Mouse (Mus musculus) intestine, embryonic 14.5 days (tissue): Measurements from ENCODE around the gene Fgf15. TPM values are rescaled to one million over a fixed set of nuclear protein-coding genes. Genes with fewer than 3 reads are reported as not detected.

Experiments
- ATAC-seq: fragments of 200-750 bp; cut with Nextera tagmentation; replicated peaks from 2 replicates; pipeline ENCODE4 v1.8.0; 2017; ENCODE audit warnings: low read depth, moderate number of reproducible peaks, moderate TSS enrichment, moderate library complexity; ENCODE audit not compliant: low FRiP score, low TSS enrichment
- DNase-seq: peaks from one replicate; pipeline ENCODE4 v3.0.0-alpha.2; 2018; ENCODE audit warnings: low spot score
- H3K27ac ChIP-seq: fragments of 300-500 bp; sonication (generic); 2 replicates; pipeline ENCODE4 v1.5.1; 2014; ENCODE audit warnings: low read depth, mild to moderate bottlenecking, control low read depth
- H3K27me3 ChIP-seq: fragments of 300-500 bp; sonication (generic); replicated peaks from 2 replicates; pipeline ENCODE4 v1.6.1; 2014; ENCODE audit warnings: low read length, control low read depth; ENCODE audit not compliant: control insufficient read depth, insufficient read depth
- H3K36me3 ChIP-seq: fragments of 300-500 bp; sonication (generic); 2 replicates; pipeline ENCODE4 v1.6.1; 2014; ENCODE audit warnings: low read length, control low read depth; ENCODE audit not compliant: control insufficient read depth, insufficient read depth
- H3K4me1 ChIP-seq: fragments of 300-500 bp; sonication (generic); replicated peaks from 2 replicates; pipeline ENCODE4 v1.6.1; 2014; ENCODE audit warnings: low read length, control low read depth, mixed read lengths; ENCODE audit not compliant: control insufficient read depth, insufficient read depth
- H3K4me2 ChIP-seq: fragments of 300-500 bp; sonication (generic); 2 replicates; pipeline ENCODE4 v1.6.1; 2014; ENCODE audit warnings: low read length
- H3K4me3 ChIP-seq: fragments of 300-500 bp; sonication (generic); 2 replicates; pipeline ENCODE4 v1.5.1; 2014; ENCODE audit warnings: low read depth, low read length, control low read depth, mixed read lengths
- H3K9ac ChIP-seq: fragments of 300-500 bp; sonication (generic); 2 replicates; pipeline ENCODE4 v1.6.1; 2014; ENCODE audit warnings: mild to moderate bottlenecking, low read length
- H3K9me3 ChIP-seq: fragments of 300-500 bp; sonication (generic); 2 replicates; pipeline ENCODE4 v1.6.1; 2016; ENCODE audit warnings: low read length, control low read depth; ENCODE audit not compliant: control insufficient read depth
- WGBS: fragments of 180-500 bp; shearing (Covaris S2); extraction: QIAGEN DNeasy Blood & Tissue Kit; methylation state at CpG from one replicate; pipeline ENCODE4 v1.1.7; 2014; 5-methylcytosine and 5-hydroxymethylcytosine counted together
- polyA plus RNA-seq: library from polyadenylated mRNA; unstranded; fragments of >200 nt; fragmentation: Nextera tagmentation; extraction: Ambion mirVana; gene quantifications from 2 replicates; pipeline ENCODE4 v1.2.1, GENCODE M21; 2014

Gene Fgf15
- polyA plus RNA-seq, 1 experiment from 2014 or later = not detected

DNA sequence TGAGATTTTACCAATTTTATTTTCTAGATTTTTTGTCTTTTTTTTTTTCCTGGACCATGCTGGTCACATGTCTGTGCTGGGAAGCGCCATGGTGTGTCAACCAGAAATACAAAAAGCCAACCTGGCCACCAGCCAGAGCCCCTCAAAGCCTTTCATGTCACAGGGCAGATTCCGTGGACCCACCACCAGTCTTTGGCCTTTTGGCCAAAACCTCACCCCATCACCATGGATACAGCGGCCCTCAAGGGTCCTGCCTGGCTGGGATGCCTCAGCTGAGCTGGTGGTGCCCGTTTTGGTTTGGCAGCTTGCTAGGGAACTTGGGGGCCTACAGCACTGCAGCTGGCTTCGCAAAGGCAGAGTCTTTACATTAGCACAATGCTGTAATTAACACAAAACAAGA lies 33.6 kb downstream of the Fgf15 start:
- peaks cover 25% of the 10 kb centered on the region for H3K36me3 ChIP-seq
- no peak overlapping the region for H3K4me3 ChIP-seq

DNA sequence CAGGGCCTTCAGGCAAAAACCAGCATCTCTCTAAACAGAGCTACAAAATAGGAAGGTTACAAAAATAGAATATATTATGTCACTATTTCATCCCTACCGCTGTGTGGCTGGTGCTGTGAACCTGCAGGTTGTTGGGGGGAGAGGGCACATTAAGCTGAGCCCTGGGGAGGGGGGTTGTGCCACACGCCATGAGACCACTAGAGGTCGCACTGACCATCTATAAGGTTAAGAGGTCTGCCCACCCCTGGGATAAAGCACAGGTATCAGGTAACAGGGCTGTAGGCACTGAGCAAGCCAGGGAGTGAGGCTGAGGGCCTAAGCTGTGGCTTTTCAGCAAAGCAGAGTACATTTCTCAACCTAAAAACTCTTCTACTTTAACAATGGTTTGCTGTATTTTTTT lies 35.4 kb downstream of the Fgf15 start:
- H3K27me3 ChIP-seq = no peaks in the 10 kb centered on the region
- H3K9me3 ChIP-seq = no peaks in the 10 kb centered on the region
- WGBS = 22% methylated on average over 3 of the region's 3 CpGs

More for the DNA sequence above, 33.6 kb downstream of the Fgf15 start:
- ATAC-seq = no peak
- Histone ChIP-seq H3K4me1 (no peaks in the 10 kb centered on the region), H3K27me3 (no peaks in the 10 kb centered on the region), H3K9me3 (no peaks in the 10 kb centered on the region), H3K9ac (no peak overlapping the region), H3K27ac (no peak overlapping the region), H3K4me2 (no peak overlapping the region)
- 69% methylated on average over 5 of the region's 5 CpGs for WGBS
- DNase-seq = no peak

DNA sequence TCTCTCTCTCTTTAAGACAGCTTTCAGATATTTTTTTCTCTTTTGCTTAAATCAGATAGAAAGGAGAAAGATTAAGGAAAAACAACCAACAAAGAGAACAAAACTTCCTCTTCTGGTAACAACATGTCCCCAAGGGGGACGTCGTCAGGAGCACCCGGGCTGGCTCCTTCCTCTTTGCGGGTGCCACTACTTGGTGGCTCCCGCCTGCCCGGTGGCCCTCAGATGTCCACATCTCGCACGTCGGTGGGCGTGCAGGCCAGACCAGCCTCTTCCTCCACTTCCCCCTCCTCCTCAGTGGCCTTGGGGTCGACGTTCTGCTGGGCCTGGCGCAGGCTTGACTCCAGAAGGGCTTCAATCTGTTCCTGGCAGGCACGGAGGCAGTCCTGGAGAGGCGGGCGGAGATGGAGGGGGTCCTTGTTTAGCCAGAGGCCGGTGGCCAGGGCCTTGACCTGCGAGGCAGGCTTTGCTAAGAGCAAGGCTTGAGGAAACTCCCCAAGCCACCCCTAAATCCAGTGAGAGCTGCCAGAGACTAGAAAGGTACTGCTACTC lies 36.1 kb downstream of the Fgf15 start:
- H3K27ac ChIP-seq = no peak overlapping the region
- 73% methylated on average over 18 of the region's 18 CpGs for WGBS
- DNase-seq = no peak
- no peaks in the 10 kb centered on the region for H3K27me3 ChIP-seq
- H3K36me3 ChIP-seq = peaks cover 44% of the 10 kb centered on the region
- ATAC-seq = no peak
- H3K4me3 ChIP-seq = no peak overlapping the region
- H3K9me3 ChIP-seq = no peaks in the 10 kb centered on the region
- H3K4me1 ChIP-seq = 0 out of 2 replicates have a peak, but pooled peaks cover 5% of the 10 kb centered on the region
- H3K4me2 ChIP-seq = no peak overlapping the region
- no peak overlapping the region for H3K9ac ChIP-seq

More for the DNA sequence above, 35.4 kb downstream of the Fgf15 start:
- Histone ChIP-seq H3K4me3 (no peak overlapping the region), H3K27ac (no peak overlapping the region), H3K4me1 (no peaks in the 10 kb centered on the region), H3K36me3 (peaks cover 38% of the 10 kb centered on the region), H3K9ac (no peak overlapping the region), H3K4me2 (no peak overlapping the region)
- ATAC-seq (no peak; the same call in 1 of the 2 replicates), DNase-seq (peak; percentile 66)

DNA sequence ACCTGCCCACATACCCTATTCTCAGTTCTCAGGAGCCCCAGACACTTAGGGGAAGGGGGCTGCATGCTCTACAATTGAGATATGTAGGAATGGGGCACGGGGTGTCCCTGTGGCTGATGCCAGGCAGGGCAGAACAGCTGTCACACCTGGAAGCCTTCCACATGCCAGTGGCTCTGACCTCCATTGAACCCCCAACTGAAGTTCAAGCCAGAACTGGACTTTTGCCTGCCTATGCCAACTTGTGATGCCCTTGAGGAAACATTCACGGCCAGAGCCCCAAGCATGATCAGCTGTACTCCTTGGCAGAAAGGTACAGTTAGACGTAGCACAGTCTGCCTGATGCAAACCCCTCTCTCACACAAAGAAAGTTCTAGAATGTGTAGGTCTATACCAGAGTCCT lies 37.0 kb downstream of the Fgf15 start:
- Histone ChIP-seq H3K27ac (no peak overlapping the region), H3K36me3 (peaks cover 44% of the 10 kb centered on the region), H3K4me1 (peaks cover 8% of the 10 kb centered on the region; the same call in 1 of the 2 replicates), H3K4me2 (no peak overlapping the region), H3K27me3 (peaks cover 6% of the 10 kb centered on the region; the same call in 1 of the 2 replicates), H3K4me3 (no peak overlapping the region), H3K9ac (no peak overlapping the region), H3K9me3 (no peaks in the 10 kb centered on the region)
- WGBS = 82% methylated on average over 3 of the region's 3 CpGs
- ATAC-seq (no peak), DNase-seq (no peak)

DNA sequence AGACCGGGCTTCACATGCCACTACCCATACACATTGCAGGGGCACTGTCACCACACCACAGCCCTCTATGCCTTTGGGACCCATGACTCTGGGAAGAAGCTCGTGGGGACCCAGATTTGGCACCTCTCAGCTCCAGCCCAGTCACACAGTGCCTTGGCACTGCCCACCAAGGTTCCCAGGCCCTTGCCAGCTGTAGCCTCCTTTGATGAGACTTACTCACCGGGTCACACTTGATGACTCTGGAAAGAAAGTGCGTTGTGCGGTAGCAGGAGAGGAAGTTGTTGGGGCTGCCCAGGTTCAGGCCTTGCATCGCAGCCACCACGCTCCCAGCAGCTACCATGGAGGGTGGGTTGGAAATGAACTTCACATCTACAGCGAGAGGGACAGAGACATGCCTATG lies 37.5 kb downstream of the Fgf15 start:
- Histone ChIP-seq H3K9ac (no peak overlapping the region), H3K9me3 (no peaks in the 10 kb centered on the region), H3K27me3 (peaks cover 6% of the 10 kb centered on the region; the same call in 1 of the 2 replicates), H3K4me3 (no peak overlapping the region), H3K36me3 (peaks cover 44% of the 10 kb centered on the region), H3K4me1 (peaks cover 8% of the 10 kb centered on the region; the same call in 1 of the 2 replicates), H3K4me2 (no peak overlapping the region), H3K27ac (no peak overlapping the region)
- no peak for ATAC-seq
- no peak for DNase-seq
- 91% methylated on average over 8 of the region's 8 CpGs for WGBS

DNA sequence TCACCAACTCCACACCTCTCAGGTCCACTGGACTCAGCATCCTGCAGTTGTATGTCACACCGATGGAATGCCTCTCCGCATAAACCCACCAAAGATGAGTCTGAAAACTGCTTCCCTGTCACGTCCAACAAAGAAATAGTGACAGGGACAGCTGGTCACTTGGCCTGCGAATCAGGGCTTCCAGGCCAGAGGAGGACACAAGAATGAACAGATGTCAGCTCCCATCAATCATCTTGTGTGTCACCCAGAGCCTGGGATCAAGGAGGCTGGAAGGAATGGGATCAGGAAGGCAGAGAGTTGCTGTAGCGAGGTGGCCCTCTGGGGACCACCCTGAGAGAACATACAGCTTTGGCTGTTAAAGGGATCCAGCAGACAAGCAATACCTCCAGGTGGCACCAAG lies 38.6 kb downstream of the Fgf15 start:
- H3K4me3 ChIP-seq = no peak overlapping the region
- 83% methylated on average over 5 of the region's 5 CpGs for WGBS
- H3K27me3 ChIP-seq = peaks cover 6% of the 10 kb centered on the region
- H3K4me2 ChIP-seq = no peak overlapping the region
- no peak overlapping the region for H3K9ac ChIP-seq
- H3K4me1 ChIP-seq = peaks cover 8% of the 10 kb centered on the region
- H3K9me3 ChIP-seq = no peaks in the 10 kb centered on the region
- peaks cover 38% of the 10 kb centered on the region for H3K36me3 ChIP-seq
- H3K27ac ChIP-seq = no peak overlapping the region
- DNase-seq = no peak
- no peak for ATAC-seq

DNA sequence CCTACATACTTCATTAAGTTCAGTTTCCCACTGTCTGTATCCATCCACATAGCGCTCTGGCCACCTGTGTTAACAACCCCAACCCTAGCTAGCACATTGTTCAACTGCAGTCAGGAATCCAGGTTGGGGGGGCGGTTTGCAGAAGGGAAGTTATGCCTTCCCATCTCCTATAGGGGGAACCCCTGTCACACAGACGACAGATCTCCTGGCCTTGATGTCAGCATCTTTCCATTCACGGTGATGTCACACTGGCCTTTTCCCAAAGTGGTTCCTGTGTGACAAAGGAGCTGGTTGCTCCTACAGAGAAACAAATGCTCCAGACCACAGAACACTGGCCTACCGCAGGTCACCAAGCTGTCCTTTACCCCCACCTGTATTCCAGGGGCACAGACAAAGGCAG lies 39.2 kb downstream of the Fgf15 start:
- Histone ChIP-seq H3K9me3 (no peaks in the 10 kb centered on the region), H3K4me3 (no peak overlapping the region), H3K9ac (no peak overlapping the region), H3K27ac (no peak overlapping the region), H3K4me1 (peaks cover 8% of the 10 kb centered on the region), H3K4me2 (no peak overlapping the region), H3K36me3 (peaks cover 38% of the 10 kb centered on the region), H3K27me3 (peaks cover 6% of the 10 kb centered on the region)
- ATAC-seq (no peak), DNase-seq (no peak)
- WGBS = 60% methylated on average over 5 of the region's 5 CpGs

DNA sequence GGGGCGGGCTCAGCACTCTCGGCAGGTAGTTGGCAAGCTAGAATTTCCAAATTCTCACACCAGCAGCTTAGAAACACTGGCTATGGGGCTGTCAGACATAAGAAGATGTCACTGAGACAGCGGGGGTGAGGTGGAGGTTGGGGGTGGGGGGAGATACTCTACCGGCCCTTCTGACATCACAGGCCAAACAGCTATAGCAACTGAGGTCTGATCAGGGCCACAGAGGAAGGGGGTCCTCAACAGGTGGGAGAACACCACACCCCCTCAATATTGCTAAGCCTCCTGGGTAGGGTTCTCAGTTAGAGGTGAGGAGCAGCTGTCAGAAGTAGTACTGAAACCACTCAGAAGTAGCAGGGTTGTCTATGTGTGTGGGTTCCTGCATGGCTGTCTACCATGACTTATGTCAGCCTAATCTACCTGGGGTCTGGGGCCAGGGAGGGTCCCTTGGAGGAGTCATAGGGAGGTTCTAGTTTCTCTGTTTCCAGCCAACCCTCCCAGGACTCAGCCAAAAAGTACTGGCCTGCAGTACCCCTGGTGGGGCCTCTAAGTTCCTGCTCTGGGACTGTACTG lies 40.1 kb downstream of the Fgf15 start:
- H3K36me3 ChIP-seq = peaks cover 34% of the 10 kb centered on the region
- DNase-seq (no peak), ATAC-seq (no peak)
- no peak overlapping the region for H3K4me3 ChIP-seq
- no peak overlapping the region for H3K27ac ChIP-seq
- peaks cover 6% of the 10 kb centered on the region for H3K27me3 ChIP-seq
- no peak overlapping the region for H3K9ac ChIP-seq
- no peaks in the 10 kb centered on the region for H3K9me3 ChIP-seq
- peaks cover 8% of the 10 kb centered on the region for H3K4me1 ChIP-seq
- H3K4me2 ChIP-seq = peak overlapping the region; percentile 91; the same call in 1 of the 2 replicates
- 80% methylated on average over 4 of the region's 4 CpGs for WGBS

DNA sequence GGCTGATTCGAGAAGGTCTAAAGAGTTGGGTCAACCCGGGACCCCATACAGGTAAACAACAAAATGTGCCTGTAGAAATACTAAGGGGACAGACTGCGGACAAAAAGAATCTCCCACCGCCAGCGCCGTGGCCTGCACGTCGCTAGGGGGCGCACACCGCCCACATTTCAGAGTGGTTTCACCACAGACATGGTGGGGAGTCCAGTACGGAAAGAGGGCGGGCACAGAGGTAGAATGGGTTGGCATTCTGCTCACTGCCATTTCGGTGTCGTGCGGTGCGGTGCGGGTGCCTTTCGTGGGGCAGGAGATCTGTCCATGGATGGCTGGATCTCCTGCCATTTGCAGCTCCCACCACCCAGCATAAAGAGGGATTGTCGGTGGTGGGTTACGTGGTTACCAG lies 41.2 kb downstream of the Fgf15 start:
- H3K4me3 ChIP-seq = peak overlapping the region; percentile 44
- DNase-seq = peak; percentile 94
- peaks cover 6% of the 10 kb centered on the region for H3K27me3 ChIP-seq
- H3K4me1 ChIP-seq = peaks cover 17% of the 10 kb centered on the region
- no peak overlapping the region for H3K27ac ChIP-seq
- 3% methylated on average over 20 of the region's 20 CpGs for WGBS
- H3K4me2 ChIP-seq = peak overlapping the region; percentile 91
- peak overlapping the region; percentile 27 for H3K9ac ChIP-seq
- peaks cover 31% of the 10 kb centered on the region for H3K36me3 ChIP-seq
- ATAC-seq = no peak; the same call in 1 of the 2 replicates
- no peaks in the 10 kb centered on the region for H3K9me3 ChIP-seq
